Mouse (Mus musculus) stomach, postnatal 0 days (tissue): ENCODE measurements around the gene Ano10. TPM values are rescaled to one million over a fixed set of nuclear protein-coding genes. Genes with fewer than 3 reads are reported as not detected.
A peak's percentile ranks its signal among the peaks of the same experiment; 100 is the strongest.
"Not testable (repeated sequence)": the region's sequence is repeated elsewhere in the genome, so short reads cannot be mapped to it uniquely, and the experiment has no call there.

Source experiments
- ATAC-seq: fragments of 200-750 bp; cut with Nextera tagmentation; 2 replicates; pipeline ENCODE4 v1.8.0; 2017; ENCODE audit not compliant: low FRiP score, low TSS enrichment
- DNase-seq: peaks from one replicate; pipeline ENCODE4 v3.0.0-alpha.2; 2016; ENCODE audit warnings: low spot score
- H3K27ac ChIP-seq: fragments of 300-500 bp; sonication (generic); replicated peaks from 2 replicates; pipeline ENCODE4 v1.5.1; 2014; ENCODE audit warnings: mild to moderate bottlenecking, control low read depth
- H3K27me3 ChIP-seq: fragments of 300-500 bp; sonication (generic); 2 replicates; pipeline ENCODE4 v1.6.1; 2014; ENCODE audit warnings: low read length; ENCODE audit not compliant: control insufficient read depth, insufficient read depth
- H3K36me3 ChIP-seq: fragments of 300-500 bp; sonication (generic); 2 replicates; pipeline ENCODE4 v1.6.1; 2014; ENCODE audit warnings: low read length, mixed read lengths; ENCODE audit not compliant: control insufficient read depth, insufficient read depth
- H3K4me1 ChIP-seq: fragments of 300-500 bp; sonication (generic); replicated peaks from 2 replicates; pipeline ENCODE4 v1.6.1; 2014; ENCODE audit warnings: antibody characterized with exemption; ENCODE audit not compliant: control insufficient read depth, insufficient read depth
- H3K4me2 ChIP-seq: fragments of 300-500 bp; sonication (generic); replicated peaks from 2 replicates; pipeline ENCODE4 v1.6.1; 2014; ENCODE audit warnings: low read depth, mild to moderate bottlenecking, control low read depth, moderate library complexity
- H3K4me3 ChIP-seq: fragments of 300-500 bp; sonication (generic); 2 replicates; pipeline ENCODE4 v1.5.1; 2014; ENCODE audit warnings: low read depth, low read length, control low read depth
- H3K9ac ChIP-seq: fragments of 300-500 bp; sonication (generic); 2 replicates; pipeline ENCODE4 v1.6.1; 2014; ENCODE audit warnings: mild to moderate bottlenecking, low read length, control low read depth, mixed read lengths
- H3K9me3 ChIP-seq: fragments of 300-500 bp; sonication (generic); 2 replicates; pipeline ENCODE4 v1.6.1; 2016; ENCODE audit warnings: low read length; ENCODE audit not compliant: control insufficient read depth
- CTCF ChIP-seq: IDR thresholded peaks from 2 replicates; pipeline ENCODE4 v1.5.1; 2016; ENCODE audit warnings: antibody characterized with exemption, low read depth, mild to moderate bottlenecking, moderate library complexity
- EP300 ChIP-seq: optimal IDR thresholded peaks from 2 replicates; pipeline ENCODE3; 2016; ENCODE audit warnings: antibody characterized with exemption
- WGBS: fragments of 180-500 bp; shearing (Covaris S2); extraction: QIAGEN DNeasy Blood & Tissue Kit; methylation state at CpG from one replicate; pipeline ENCODE4 v1.1.7; 2014; 5-methylcytosine and 5-hydroxymethylcytosine counted together
- polyA plus RNA-seq: library from polyadenylated mRNA; unstranded; fragments of >200 nt; fragmentation: Nextera tagmentation; extraction: Ambion mirVana; gene quantifications from 2 replicates; pipeline ENCODE4 v1.2.1, GENCODE M21; 2015

Ano10 gene
- polyA plus RNA-seq, 1 experiment from 2014 or later, result 30.8 TPM

- WGBS, result 69% methylated on average over 6 of the region's 6 CpGs
- Histone ChIP-seq H3K4me3 (no peak overlapping the region), H3K27ac (no peak overlapping the region), H3K36me3 (no peaks in the 10 kb centered on the region), H3K4me1 (no peaks in the 10 kb centered on the region), H3K4me2 (no peak overlapping the region), H3K9ac (no peak overlapping the region), H3K9me3 (no peaks in the 10 kb centered on the region), H3K27me3 (no peaks in the 10 kb centered on the region)
- DNase-seq (no peak), ATAC-seq (no peak)
- TF ChIP-seq CTCF (no peak), EP300 (no peak)
Observed at GRCm38 (mm10) chr9:122314386-122314785, 20.2 kb upstream of the Ano10 start.

- WGBS, result 50% methylated on average over 1 of the region's 1 CpGs
- not testable (repeated sequence) for H3K9ac ChIP-seq, DNase-seq, H3K36me3 ChIP-seq, H3K27me3 ChIP-seq, H3K9me3 ChIP-seq, H3K27ac ChIP-seq, H3K4me1 ChIP-seq, H3K4me2 ChIP-seq, H3K4me3 ChIP-seq
- 0 out of 2 replicates have a peak, but pooled peaks have one; percentile 25 for ATAC-seq
Observed at GRCm38 (mm10) chr9:122313128-122313527, 18.9 kb upstream of the Ano10 start.

GRCm38 (mm10) chr9:122312296-122312990 is 18.2 kb upstream of the Ano10 start:
- H3K27me3 ChIP-seq, result no peaks in the 10 kb centered on the region
- H3K4me3 ChIP-seq, result no peak overlapping the region
- H3K4me1 ChIP-seq, result no peaks in the 10 kb centered on the region
- H3K27ac ChIP-seq, result no peak overlapping the region
- ATAC-seq (no peak), DNase-seq (no peak)
- no peak overlapping the region for H3K4me2 ChIP-seq
- no peak overlapping the region for H3K9ac ChIP-seq
- H3K36me3 ChIP-seq, result no peaks in the 10 kb centered on the region
- TF ChIP-seq EP300 (no peak), CTCF (no peak)
- WGBS, result 77% methylated on average over 7 of the region's 7 CpGs
- H3K9me3 ChIP-seq, result no peaks in the 10 kb centered on the region

- Histone ChIP-seq H3K36me3 (no peaks in the 10 kb centered on the region), H3K4me1 (no peaks in the 10 kb centered on the region), H3K27me3 (no peaks in the 10 kb centered on the region), H3K4me3 (peak overlapping the region; percentile 50), H3K9me3 (no peaks in the 10 kb centered on the region), H3K27ac (peak overlapping the region; percentile 91), H3K9ac (peak overlapping the region; percentile 65), H3K4me2 (peak overlapping the region; percentile 58)
- TF ChIP-seq CTCF (no peak), EP300 (no peak)
- ATAC-seq (peak; percentile 58), DNase-seq (no peak)
- 55% methylated on average over 7 of the region's 7 CpGs for WGBS
Observed at GRCm38 (mm10) chr9:122311051-122311760, 17.0 kb upstream of the Ano10 start.

- Histone ChIP-seq H3K9ac (peak overlapping the region; percentile 65), H3K27ac (peak overlapping the region; percentile 91), H3K4me1 (no peaks in the 10 kb centered on the region), H3K36me3 (no peaks in the 10 kb centered on the region), H3K27me3 (no peaks in the 10 kb centered on the region), H3K9me3 (no peaks in the 10 kb centered on the region), H3K4me2 (peak overlapping the region; percentile 58), H3K4me3 (peak overlapping the region; percentile 50)
- 4% methylated on average over 18 of the region's 19 CpGs for WGBS
- DNase-seq (peak; percentile 89), ATAC-seq (peak; percentile 86)
- TF ChIP-seq EP300, result no peak
- peak; percentile 99 for TF ChIP-seq CTCF
Observed at GRCm38 (mm10) chr9:122310613-122311049, 16.4 kb upstream of the Ano10 start.
